Mouse (Mus musculus): ENCODE results near the gene Ablim1. TPM values are rescaled to one million over a fixed set of nuclear protein-coding genes. Genes with fewer than 3 reads are reported as not detected.

The Ablim1 gene
- total and polyA plus RNA-seq, 2 experiments: 16.6 to 23.7 TPM

- H3K27me3 ChIP-seq (ENCODE audit: control insufficient read depth, insufficient read depth, low read length): no peaks in the 10 kb centered on the region
- no peaks in the 10 kb centered on the region for H3K4me1 ChIP-seq (ENCODE audit: control insufficient read depth, insufficient read depth, low read length)
- peak; percentile 52 for TF ChIP-seq CTCF (IDR thresholded peaks at IDR 0.05; ENCODE audit: low read depth, low read length)
- no peak for TF ChIP-seq POLR2A (IDR thresholded peaks at IDR 0.05; ENCODE audit: extremely low read depth, insufficient read depth, low read length)
- DNase-seq (ENCODE audit: extremely low read depth, low read depth, low spot score): peak; percentile 13
- peaks cover 29% of the 10 kb centered on the region; the same call in 1 of the 2 replicates for H3K36me3 ChIP-seq (ENCODE audit: control insufficient read depth, insufficient read depth, low read length)
- H3K27ac ChIP-seq (replicated peaks; ENCODE audit: insufficient read depth, low read depth, low read length): no peak overlapping the region
- 75% methylated on average over 6 of the region's 6 CpGs for WGBS
- no peak overlapping the region for H3K4me3 ChIP-seq (ENCODE audit: insufficient read depth, low read depth, low read length)
- H3K9ac ChIP-seq (ENCODE audit: low read depth, low read length): no peak overlapping the region
- no peaks in the 10 kb centered on the region for H3K79me2 ChIP-seq (ENCODE audit: control insufficient read depth, insufficient read depth, low read length)
Observed at GRCm38 (mm10) chr19:57039258-57039657, 275.5 kb downstream of the Ablim1 start.

GRCm38 (mm10) chr19:57036860-57037259, 277.9 kb downstream of the Ablim1 start:
- no peak overlapping the region for H3K9ac ChIP-seq (ENCODE audit: low read depth, low read length)
- H3K27me3 ChIP-seq (ENCODE audit: control insufficient read depth, insufficient read depth, low read length): no peaks in the 10 kb centered on the region
- H3K4me3 ChIP-seq (ENCODE audit: insufficient read depth, low read depth, low read length): no peak overlapping the region
- H3K36me3 ChIP-seq (ENCODE audit: control insufficient read depth, insufficient read depth, low read length): peaks cover 27% of the 10 kb centered on the region; the same call in 1 of the 2 replicates
- no peak for DNase-seq (ENCODE audit: extremely low read depth, low read depth, low spot score)
- no peak overlapping the region for H3K27ac ChIP-seq (replicated peaks; ENCODE audit: insufficient read depth, low read depth, low read length)
- 94% methylated on average over 15 of the region's 15 CpGs for WGBS
- no peaks in the 10 kb centered on the region for H3K79me2 ChIP-seq (ENCODE audit: control insufficient read depth, insufficient read depth, low read length)
- TF ChIP-seq CTCF (IDR thresholded peaks at IDR 0.05; ENCODE audit: low read depth, low read length): no peak
- no peaks in the 10 kb centered on the region for H3K4me1 ChIP-seq (ENCODE audit: control insufficient read depth, insufficient read depth, low read length)

GRCm38 (mm10) chr19:57031582-57031981, 283.1 kb downstream of the Ablim1 start:
- H3K79me2 ChIP-seq (ENCODE audit: control insufficient read depth, insufficient read depth, low read length): no peaks in the 10 kb centered on the region
- WGBS: 67% methylated on average over 4 of the region's 4 CpGs
- TF ChIP-seq CTCF (IDR thresholded peaks at IDR 0.05; ENCODE audit: low read depth, low read length) (peak; percentile 79), POLR2A (IDR thresholded peaks at IDR 0.05; ENCODE audit: extremely low read depth, insufficient read depth, low read length) (no peak)
- peaks cover 11% of the 10 kb centered on the region; the same call in 1 of the 2 replicates for H3K36me3 ChIP-seq (ENCODE audit: control insufficient read depth, insufficient read depth, low read length)
- H3K4me1 ChIP-seq (ENCODE audit: control insufficient read depth, insufficient read depth, low read length): no peaks in the 10 kb centered on the region
- H3K9ac ChIP-seq (ENCODE audit: low read depth, low read length): no peak overlapping the region
- H3K27me3 ChIP-seq (ENCODE audit: control insufficient read depth, insufficient read depth, low read length): no peaks in the 10 kb centered on the region
- no peak overlapping the region for H3K4me3 ChIP-seq (ENCODE audit: insufficient read depth, low read depth, low read length)
- H3K27ac ChIP-seq (replicated peaks; ENCODE audit: insufficient read depth, low read depth, low read length): no peak overlapping the region
- peak; percentile 13 for DNase-seq (ENCODE audit: extremely low read depth, low read depth, low spot score)

GRCm38 (mm10) chr19:57029461-57029860, 285.3 kb downstream of the Ablim1 start:
- H3K27ac ChIP-seq (replicated peaks; ENCODE audit: insufficient read depth, low read depth, low read length): no peak overlapping the region
- no peaks in the 10 kb centered on the region for H3K4me1 ChIP-seq (ENCODE audit: control insufficient read depth, insufficient read depth, low read length)
- DNase-seq (ENCODE audit: extremely low read depth, low read depth, low spot score): no peak
- H3K9ac ChIP-seq (ENCODE audit: low read depth, low read length): no peak overlapping the region
- H3K79me2 ChIP-seq (ENCODE audit: control insufficient read depth, insufficient read depth, low read length): no peaks in the 10 kb centered on the region
- WGBS: 88% methylated on average over 6 of the region's 6 CpGs
- TF ChIP-seq POLR2A (IDR thresholded peaks at IDR 0.05; ENCODE audit: extremely low read depth, insufficient read depth, low read length) (no peak), CTCF (IDR thresholded peaks at IDR 0.05; ENCODE audit: low read depth, low read length) (no peak)
- H3K27me3 ChIP-seq (ENCODE audit: control insufficient read depth, insufficient read depth, low read length): no peaks in the 10 kb centered on the region
- H3K4me3 ChIP-seq (ENCODE audit: insufficient read depth, low read depth, low read length): no peak overlapping the region
- 0 out of 2 replicates have a peak, but pooled peaks cover 2% of the 10 kb centered on the region for H3K36me3 ChIP-seq (ENCODE audit: control insufficient read depth, insufficient read depth, low read length)

GRCm38 (mm10) chr19:57028327-57029179, 286.2 kb downstream of the Ablim1 start:
- Histone ChIP-seq H3K27me3 (ENCODE audit: control insufficient read depth, insufficient read depth, low read length) (no peaks in the 10 kb centered on the region), H3K36me3 (ENCODE audit: control insufficient read depth, insufficient read depth, low read length) (no peaks in the 10 kb centered on the region), H3K79me2 (ENCODE audit: control insufficient read depth, insufficient read depth, low read length) (no peaks in the 10 kb centered on the region), H3K4me1 (ENCODE audit: control insufficient read depth, insufficient read depth, low read length) (no peaks in the 10 kb centered on the region), H3K9ac (ENCODE audit: low read depth, low read length) (no peak overlapping the region), H3K27ac (replicated peaks; ENCODE audit: insufficient read depth, low read depth, low read length) (no peak overlapping the region), H3K4me3 (ENCODE audit: insufficient read depth, low read depth, low read length) (no peak overlapping the region)
- no peak for DNase-seq (ENCODE audit: extremely low read depth, low read depth, low spot score)
- TF ChIP-seq CTCF (IDR thresholded peaks at IDR 0.05; ENCODE audit: low read depth, low read length) (no peak), POLR2A (IDR thresholded peaks at IDR 0.05; ENCODE audit: extremely low read depth, insufficient read depth, low read length) (no peak)
- WGBS: 60% methylated on average over 8 of the region's 8 CpGs

GRCm38 (mm10) chr19:57026501-57026900, 288.2 kb downstream of the Ablim1 start:
- DNase-seq (ENCODE audit: extremely low read depth, low read depth, low spot score): no peak
- TF ChIP-seq POLR2A (IDR thresholded peaks at IDR 0.05; ENCODE audit: extremely low read depth, insufficient read depth, low read length) (no peak), CTCF (IDR thresholded peaks at IDR 0.05; ENCODE audit: low read depth, low read length) (no peak)
- no peaks in the 10 kb centered on the region for H3K4me1 ChIP-seq (ENCODE audit: control insufficient read depth, insufficient read depth, low read length)
- no peak overlapping the region for H3K27ac ChIP-seq (replicated peaks; ENCODE audit: insufficient read depth, low read depth, low read length)
- H3K27me3 ChIP-seq (ENCODE audit: control insufficient read depth, insufficient read depth, low read length): no peaks in the 10 kb centered on the region
- 68% methylated on average over 4 of the region's 4 CpGs for WGBS
- no peak overlapping the region for H3K9ac ChIP-seq (ENCODE audit: low read depth, low read length)
- no peak overlapping the region for H3K4me3 ChIP-seq (ENCODE audit: insufficient read depth, low read depth, low read length)
- no peaks in the 10 kb centered on the region for H3K79me2 ChIP-seq (ENCODE audit: control insufficient read depth, insufficient read depth, low read length)
- H3K36me3 ChIP-seq (ENCODE audit: control insufficient read depth, insufficient read depth, low read length): no peaks in the 10 kb centered on the region

Data from liver, adult 2 months (tissue).